Mouse (Mus musculus) T-helper 17 cell (primary cell): ENCODE data around the gene Swsap1.

Experiments
- in situ Hi-C, 2 experiments: fragments of 300-600 bp; cut with MboI, MseI; formaldehyde crosslinking; loops; 1 replicate in 1 of 2; 2 replicates in 1 of 2; pipeline ENCODE4 v1.15.1; 2025; ENCODE audit warnings: high pct_unique_total_duplicates in 2 of 2

Gene Swsap1

GRCm38 (mm10) chr9:22004546-22004945, 49.0 kb downstream of the Swsap1 start:
- in situ Hi-C loops = no loop called here
